22 mouse cellular contexts compared by ENCODE assay signal in genomic region chr6:117250051-117250450, GRCm38 (mm10).
A peak's percentile ranks its signal among the peaks of the same experiment; 100 is the strongest.
DNase-seq lines count a peak whose midpoint lies in the region; ATAC-seq lines count a peak whose summit lies in the region.
"Had no signal": no experiment of that assay in that cellular context is flagged by ENCODE, and none has a peak within 500 bp of the region (broad histone marks: within the 10 kb centered on the region; RNA-seq: fewer than 3 reads in every experiment).

No protein-coding gene starts in this region.

- H3K4me3 ChIP-seq in forebrain, embryonic 10.5 days: no peak overlapping the region
- H3K4me3 ChIP-seq in forebrain, embryonic 12.5 days (replicated peaks): no peak overlapping the region
- no peak overlapping the region for H3K4me3 ChIP-seq in limb, embryonic 11.5 days (ENCODE audit: low read depth, low read length)
- H3K4me3 ChIP-seq: left cerebral cortex, adult 2 months; limb, embryonic 15.5 days; midbrain, embryonic 13.5 days; myocyte had no signal

- H3K27me3 ChIP-seq in forebrain, embryonic 10.5 days (ENCODE audit: poor library complexity, severe bottlenecking): peaks cover 11% of the 10 kb centered on the region
- no peaks in the 10 kb centered on the region for H3K27me3 ChIP-seq in forebrain, embryonic 12.5 days
- H3K27me3 ChIP-seq in limb, embryonic 11.5 days (ENCODE audit: control insufficient read depth, insufficient read depth, low read length): no peaks in the 10 kb centered on the region
- H3K27me3 ChIP-seq: limb, embryonic 15.5 days; midbrain, embryonic 13.5 days had no signal

- H3K4me1 ChIP-seq in forebrain, embryonic 10.5 days: peaks cover 28% of the 10 kb centered on the region
- H3K4me1 ChIP-seq in forebrain, embryonic 12.5 days: peaks cover 17% of the 10 kb centered on the region
- H3K4me1 ChIP-seq in limb, embryonic 11.5 days (ENCODE audit: control insufficient read depth, insufficient read depth, low read length): peaks cover 5% of the 10 kb centered on the region; the same call in 1 of the 2 replicates

- no peak overlapping the region for H3K4me2 ChIP-seq in forebrain, embryonic 12.5 days
- no peak overlapping the region for H3K4me2 ChIP-seq in limb, embryonic 11.5 days (ENCODE audit: low read depth, severe bottlenecking)
- H3K4me2 ChIP-seq: heart, embryonic 11.5 days; limb, embryonic 15.5 days; midbrain, embryonic 13.5 days had no signal

- H3K9me3 ChIP-seq in forebrain, embryonic 10.5 days: no peaks in the 10 kb centered on the region
- H3K9me3 ChIP-seq in forebrain, embryonic 12.5 days: no peaks in the 10 kb centered on the region
- no peaks in the 10 kb centered on the region for H3K9me3 ChIP-seq in limb, embryonic 11.5 days (ENCODE audit: control insufficient read depth, low read length)
- H3K9me3 ChIP-seq: limb, embryonic 15.5 days; midbrain, embryonic 13.5 days had no signal

- H3K9ac ChIP-seq in forebrain, embryonic 12.5 days: no peak overlapping the region
- no peak overlapping the region for H3K9ac ChIP-seq in limb, embryonic 11.5 days (ENCODE audit: low read length)
- H3K9ac ChIP-seq: limb, embryonic 15.5 days; liver, postnatal 0 days; midbrain, embryonic 13.5 days had no signal

- WGBS in forebrain, embryonic 10.5 days: 65% methylated on average over 2 of the region's 2 CpGs
- WGBS in forebrain, embryonic 12.5 days: 50% methylated on average over 2 of the region's 2 CpGs
- WGBS in limb, embryonic 11.5 days: 55% methylated on average over 2 of the region's 2 CpGs

- no peak for ATAC-seq in forebrain, embryonic 12.5 days (ENCODE audit: low FRiP score)
- no peak for ATAC-seq in limb, embryonic 11.5 days (ENCODE audit: insufficient number of reproducible peaks, low FRiP score, low TSS enrichment, low read depth)
- ATAC-seq: activated CD4-positive, CD25-positive, alpha-beta regulatory T cell, adult 4 months; forebrain, embryonic 16.5 days; liver, postnatal 0 days; midbrain, embryonic 13.5 days had no signal

- H3K36me3 ChIP-seq in forebrain, embryonic 10.5 days (replicated peaks): no peaks in the 10 kb centered on the region
- no peaks in the 10 kb centered on the region for H3K36me3 ChIP-seq in forebrain, embryonic 12.5 days (replicated peaks)
- no peaks in the 10 kb centered on the region for H3K36me3 ChIP-seq in limb, embryonic 11.5 days (ENCODE audit: control insufficient read depth, insufficient read depth, low read length)
- H3K36me3 ChIP-seq: limb, embryonic 15.5 days; midbrain, embryonic 13.5 days had no signal

- 0 out of 2 replicates have a peak overlapping the region, but pooled peaks have one; percentile 16 for H3K27ac ChIP-seq in forebrain, embryonic 10.5 days
- H3K27ac ChIP-seq in forebrain, embryonic 12.5 days: no peak overlapping the region
- H3K27ac ChIP-seq in limb, embryonic 11.5 days (replicated peaks; ENCODE audit: low read depth, low read length): 0 out of 2 replicates have a peak overlapping the region, but pooled peaks have one; percentile 23
- H3K27ac ChIP-seq: left cerebral cortex, adult 2 months; limb, embryonic 15.5 days; midbrain, embryonic 13.5 days had no signal

- no peak for DNase-seq in forebrain, embryonic 10.5 days (ENCODE audit: extremely low spot score, low spot score)
- DNase-seq in kidney, postnatal 4 days: peak; percentile 23 to 32
- DNase-seq in kidney, postnatal 36 days: no peak
- peak; percentile 22 for DNase-seq in NIH3T3 (ENCODE audit: low read depth)
- no peak for DNase-seq in limb, embryonic 11.5 days (ENCODE audit: low spot score)
- DNase-seq in layer of hippocampus, adult 18-20 months (ENCODE audit: low spot score in 2 of 2): no peak
- DNase-seq in gastrocnemius, postnatal 4 days (ENCODE audit: low spot score in 2 of 2): no peak
- DNase-seq: adrenal gland, postnatal 36 days; cerebellum, postnatal 25 days; heart, postnatal 36 days; liver, postnatal 0 days; lung, postnatal 36 days; spleen, adult 18-20 months; thymus, postnatal 4 days had no signal

Comparison
In these comparisons a context has a peak if more than half of its experiments do, and no peak if none do; other contexts are left out.
1. DNase-seq: peak in kidney, postnatal 4 days (2 of 2) and NIH3T3 (single experiment); none in forebrain, embryonic 10.5 days (single experiment), kidney, postnatal 36 days (0 of 2), limb, embryonic 11.5 days (single experiment), layer of hippocampus, adult 18-20 months (0 of 2) and gastrocnemius, postnatal 4 days (0 of 2).